Mouse (Mus musculus): ENCODE data around the gene Sbf2.

The Sbf2 gene

DNA sequence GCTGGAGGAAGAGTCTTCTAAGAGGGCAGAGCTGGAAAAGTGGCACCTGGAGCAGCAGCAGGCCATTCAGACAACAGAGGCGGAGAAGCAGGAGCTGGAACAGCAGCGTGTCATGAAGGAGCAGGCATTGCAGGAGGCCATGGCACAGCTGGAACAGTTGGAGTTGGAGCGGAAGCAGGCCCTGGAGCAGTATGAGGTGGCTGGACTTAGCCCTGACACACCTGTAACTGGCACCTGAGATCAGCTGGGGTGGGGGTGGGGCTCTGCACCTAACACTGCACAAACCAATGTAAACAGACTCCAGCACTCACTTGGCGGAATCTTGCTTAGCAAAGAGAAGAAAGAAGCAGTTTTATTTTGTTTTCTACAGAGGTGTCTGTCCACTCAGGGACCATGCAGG, 335.5 kb downstream of the Sbf2 start:
- DNase-seq (ENCODE audit: low spot score in 2 of 2) = no peak

DNA sequence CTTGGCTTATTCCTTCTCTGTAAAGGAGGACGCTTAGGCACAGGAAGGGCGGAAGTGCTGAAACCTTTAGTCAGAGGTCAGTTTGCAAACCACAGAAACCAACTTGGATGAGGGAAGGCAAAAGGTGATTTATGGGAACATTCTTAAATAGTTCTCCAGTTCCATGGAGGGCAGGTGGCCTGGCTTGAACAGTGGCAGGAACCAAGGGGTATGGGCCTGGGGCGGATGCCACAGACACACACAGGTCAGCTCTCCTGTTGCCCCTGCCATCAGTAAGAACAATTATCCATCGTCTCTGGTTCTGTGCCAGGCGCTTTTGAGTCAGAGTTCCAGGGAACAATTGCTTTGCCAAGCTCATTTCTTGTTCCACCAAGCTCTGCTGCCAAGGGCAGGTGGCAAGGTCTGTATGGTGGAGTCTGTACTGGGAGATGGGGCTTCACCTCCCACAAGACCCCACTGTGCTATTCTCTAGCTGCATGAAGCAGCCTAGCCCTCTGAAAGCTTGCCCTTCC, 336.9 kb downstream of the Sbf2 start:
- DNase-seq (ENCODE audit: low spot score in 2 of 2) = no peak

DNA sequence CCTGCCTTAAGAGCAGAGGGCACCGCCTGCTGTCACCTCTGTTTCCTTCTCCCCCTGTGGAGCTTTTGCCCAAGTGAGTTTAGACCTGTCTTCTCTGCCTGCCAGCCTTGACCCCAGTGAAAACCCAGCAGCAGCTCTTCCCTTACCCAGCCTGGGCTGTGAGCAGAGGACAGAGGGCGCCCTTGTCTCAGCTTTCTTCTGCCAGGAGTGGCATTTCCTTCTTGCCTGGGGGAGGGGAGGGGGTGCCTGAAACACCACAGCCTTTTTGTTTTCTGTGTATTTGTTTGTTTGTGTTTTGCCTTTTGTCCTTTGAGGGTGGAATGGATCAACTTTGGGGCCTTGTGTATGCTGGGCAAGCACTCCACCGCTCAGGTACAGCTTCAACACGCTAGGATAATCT, 342.3 kb downstream of the Sbf2 start:
- DNase-seq (ENCODE audit: low spot score in 2 of 2) = peak in 1 of 2 experiments; percentile 32

GRCm38 (mm10) chr7:110271814-110272213, 342.9 kb downstream of the Sbf2 start:
- DNase-seq (ENCODE audit: low spot score in 2 of 2) = no peak

DNA sequence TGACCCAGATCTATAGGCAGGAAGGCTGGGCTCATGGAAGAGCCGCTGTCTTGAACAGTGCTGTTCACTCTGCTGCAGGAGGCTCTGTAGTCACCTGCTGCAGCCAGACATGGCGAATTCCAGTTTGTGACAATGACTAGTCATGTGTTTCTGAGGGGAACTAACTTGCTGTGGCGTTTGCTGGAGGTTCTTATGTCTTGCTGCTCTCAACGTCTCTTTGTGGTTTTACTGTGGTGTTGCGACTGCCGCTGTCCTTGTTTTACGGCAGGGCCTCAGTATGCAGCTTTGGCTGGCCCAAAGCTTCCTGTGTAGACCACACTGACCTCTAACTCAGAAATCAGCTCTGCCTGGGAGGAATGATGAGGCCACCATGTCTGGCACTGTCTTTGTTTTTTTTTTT, 344.3 kb downstream of the Sbf2 start:
- DNase-seq (ENCODE audit: low spot score in 2 of 2) = no peak

DNA sequence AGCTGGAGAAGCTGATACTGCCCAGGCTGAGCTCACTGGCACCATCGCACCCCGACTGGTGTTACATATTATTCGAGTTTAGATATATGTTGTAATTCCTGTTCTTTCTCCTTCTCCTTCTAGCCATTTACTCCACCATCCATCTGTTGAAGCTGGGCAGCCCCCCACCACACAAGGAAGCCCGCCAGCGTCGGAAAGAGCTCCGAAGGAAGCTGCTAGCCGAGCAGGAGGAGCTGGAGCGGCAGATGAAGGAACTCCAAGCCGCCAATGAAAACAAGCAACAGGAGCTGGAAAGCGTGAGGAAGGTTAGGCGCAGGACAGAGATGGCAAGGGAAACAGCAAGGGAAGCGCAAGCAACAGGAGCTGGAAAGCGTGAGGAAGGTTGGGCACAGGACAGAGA, 344.9 kb downstream of the Sbf2 start:
- DNase-seq (ENCODE audit: low spot score in 2 of 2) = no peak

GRCm38 (mm10) chr7:110268511-110268910, 346.2 kb downstream of the Sbf2 start:
- DNase-seq (ENCODE audit: low spot score in 2 of 2) = no peak

GRCm38 (mm10) chr7:110267994-110268393, 346.7 kb downstream of the Sbf2 start:
- DNase-seq (ENCODE audit: low spot score in 2 of 2) = no peak

- no peak for DNase-seq (ENCODE audit: low spot score in 2 of 2)
Measured at GRCm38 (mm10) chr7:110267014-110267413, 347.7 kb downstream of the Sbf2 start.

GRCm38 (mm10) chr7:110265796-110266195, 348.9 kb downstream of the Sbf2 start:
- DNase-seq (ENCODE audit: low spot score in 2 of 2) = peak; percentile 82 to 93

DNA sequence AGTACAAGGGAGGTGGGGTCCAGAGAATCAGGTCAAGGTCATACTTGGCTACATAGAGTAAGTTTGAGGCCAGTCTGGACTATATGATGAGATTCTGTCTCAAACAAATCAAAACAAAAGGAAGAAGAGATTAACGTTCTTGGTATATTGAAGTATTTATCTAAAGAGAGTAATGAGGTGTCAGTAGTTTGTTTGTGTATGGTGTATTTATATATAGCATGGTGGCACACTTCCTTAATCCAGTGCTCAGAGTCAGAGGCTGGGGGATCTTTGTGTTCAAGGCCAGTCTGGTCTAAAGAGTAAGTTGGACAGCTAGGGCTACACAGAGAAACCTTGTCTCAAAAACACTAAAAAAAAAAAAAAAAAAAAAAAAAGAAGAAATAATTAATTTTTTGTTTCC, 351.2 kb downstream of the Sbf2 start:
- DNase-seq (ENCODE audit: low spot score in 2 of 2) = no peak

- DNase-seq (ENCODE audit: low spot score in 2 of 2) = no peak
Measured at GRCm38 (mm10) chr7:110262661-110263060, 352.1 kb downstream of the Sbf2 start.

DNA sequence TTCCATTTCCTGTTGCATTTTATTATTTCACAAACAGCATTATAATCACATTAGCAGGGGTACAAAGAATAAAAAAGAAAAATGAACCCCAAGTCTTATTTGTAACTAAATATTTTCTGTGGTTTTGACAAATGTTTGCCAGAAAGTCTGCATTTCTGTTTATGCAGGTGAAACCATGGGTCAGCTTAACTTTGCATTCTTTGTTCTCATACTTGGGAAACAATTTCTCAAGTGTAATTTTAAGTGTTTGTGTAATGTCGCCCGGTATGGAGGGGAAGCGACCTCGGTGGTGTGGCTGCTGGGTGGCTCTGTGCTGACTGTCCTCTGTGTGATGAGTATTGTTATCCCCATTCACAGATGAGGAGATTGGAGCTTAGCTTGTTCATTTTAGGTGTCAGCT, 352.9 kb downstream of the Sbf2 start:
- DNase-seq (ENCODE audit: low spot score in 2 of 2) = no peak

DNA sequence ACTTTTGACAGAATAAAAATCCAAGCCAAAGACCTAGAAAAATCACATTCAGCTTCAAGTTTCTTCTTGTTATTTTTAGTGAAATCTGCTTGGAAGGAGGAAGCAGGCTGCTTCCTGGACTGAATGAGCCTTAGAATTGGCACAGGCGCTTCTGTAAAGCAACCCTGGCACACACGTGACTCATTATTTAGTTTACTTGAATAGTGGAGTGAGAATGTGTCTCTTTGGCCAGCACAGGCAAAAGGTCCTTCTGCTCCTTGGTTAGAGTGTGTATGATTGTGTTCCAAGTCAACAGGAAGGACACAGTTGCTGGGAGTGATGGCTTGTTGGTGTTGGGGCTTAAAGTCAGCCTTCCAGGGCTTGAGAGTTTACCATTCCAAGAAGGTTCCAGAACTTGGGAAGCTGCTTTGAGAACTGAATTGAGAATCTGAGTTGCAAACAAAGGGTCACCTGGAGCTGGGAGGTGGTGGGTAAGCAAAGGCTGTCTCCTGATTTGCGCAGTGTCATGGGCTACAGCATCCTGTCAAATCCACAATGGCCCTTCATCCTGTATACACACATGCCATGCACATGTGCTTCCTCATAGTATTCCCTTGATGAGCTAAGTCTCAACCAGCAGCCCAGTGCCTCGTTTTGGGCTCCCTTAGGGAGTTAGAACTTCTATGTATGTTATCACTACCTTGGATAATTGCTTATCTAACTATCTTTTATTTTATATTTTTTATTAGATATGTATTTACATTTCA, 354.6 kb downstream of the Sbf2 start:
- DNase-seq (ENCODE audit: low spot score in 2 of 2) = no peak

DNA sequence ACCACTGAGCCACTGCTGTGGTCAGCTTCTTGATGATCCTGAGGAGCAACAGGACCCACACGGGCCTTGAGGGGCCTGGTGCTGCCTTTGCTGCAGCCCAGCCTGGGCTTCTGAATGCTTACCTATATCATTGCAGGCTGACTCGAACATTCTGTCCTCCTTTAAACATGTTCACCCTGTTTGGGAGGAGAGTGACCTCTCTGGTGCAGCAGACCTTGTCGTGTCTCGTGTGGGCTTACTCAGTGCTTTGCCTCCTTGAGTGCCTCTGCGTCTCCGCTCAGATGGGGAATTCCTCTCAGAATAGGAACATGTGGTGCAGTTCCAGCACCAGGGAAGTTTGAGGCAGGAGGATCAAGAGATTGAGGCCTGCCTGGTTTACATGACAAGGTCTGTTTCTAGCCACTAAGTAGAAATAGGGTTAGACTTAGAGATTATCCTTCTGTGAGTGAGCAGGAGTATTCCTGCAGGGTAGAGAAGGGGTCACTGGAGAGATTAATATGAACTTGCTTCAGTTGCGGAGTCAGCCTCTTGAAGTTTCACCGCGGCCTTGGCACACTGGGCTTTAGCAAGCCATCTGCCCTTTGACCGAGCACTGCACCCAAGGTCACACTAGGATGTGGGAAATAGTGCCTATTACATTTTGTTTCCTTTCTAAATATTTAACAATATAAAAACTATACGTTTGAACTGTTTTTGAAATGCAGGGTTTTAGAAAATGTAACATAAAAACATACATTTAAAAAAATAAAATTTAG, 356.3 kb downstream of the Sbf2 start:
- no peak for DNase-seq (ENCODE audit: low spot score in 2 of 2)
